Mouse (Mus musculus): ENCODE data around the gene Opn1sw.
"Not testable (repeated sequence)": the region's sequence is repeated elsewhere in the genome, so short reads cannot be mapped to it uniquely, and the experiment has no call there.

Gene Opn1sw

DNA sequence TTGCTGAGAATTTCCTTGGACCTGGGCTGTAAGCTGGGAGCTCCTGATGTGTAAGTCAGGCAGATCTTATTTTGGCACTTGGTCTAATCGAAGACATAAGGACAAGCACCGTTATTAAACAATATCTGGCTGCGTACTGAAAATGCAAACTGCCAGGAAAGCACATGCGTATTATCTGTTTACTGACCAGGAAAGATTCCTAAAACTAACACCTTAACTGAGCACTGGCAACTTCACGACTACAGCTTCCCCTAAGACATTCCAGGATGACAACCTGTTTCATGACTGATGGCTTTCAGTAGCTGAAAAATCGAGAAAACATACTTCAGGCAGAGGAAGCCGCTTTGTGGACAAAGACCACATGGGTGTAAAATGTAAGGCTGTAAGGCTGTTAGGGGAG, 41.1 kb downstream of the Opn1sw start:
- no peak for DNase-seq (ENCODE audit: inconsistent ontology term)

- not testable (repeated sequence) for DNase-seq (ENCODE audit: inconsistent ontology term)
Observed at GRCm38 (mm10) chr6:29346512-29346911, 41.8 kb downstream of the Opn1sw start.

DNA sequence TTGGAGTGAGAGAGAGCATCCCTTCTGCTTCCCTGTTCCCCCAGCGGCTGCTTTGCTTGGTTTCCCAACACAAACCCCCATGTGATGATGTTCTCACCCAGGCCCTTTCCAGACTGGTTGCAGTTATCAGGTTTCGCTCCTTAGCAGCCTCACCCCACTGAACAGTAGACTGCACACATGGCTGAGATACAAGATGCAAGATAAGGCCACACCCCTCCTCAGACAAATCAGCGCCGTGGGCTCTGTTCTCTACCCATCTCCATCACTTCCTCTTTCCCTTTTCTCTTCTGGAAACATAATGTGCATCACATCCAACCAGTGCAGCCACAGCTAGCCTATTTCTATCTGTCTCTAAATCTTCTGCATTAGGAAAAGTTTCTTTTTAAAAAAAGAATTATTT, 58.8 kb downstream of the Opn1sw start:
- DNase-seq (ENCODE audit: inconsistent ontology term): no peak

- no peak for DNase-seq (ENCODE audit: inconsistent ontology term)
Observed at GRCm38 (mm10) chr6:29326961-29327360, 61.3 kb downstream of the Opn1sw start.

Data from Muller cell, postnatal 12 days (primary cell).